Comparison of ENCODE assay signal across 8 mouse cellular contexts in the genomic region with DNA sequence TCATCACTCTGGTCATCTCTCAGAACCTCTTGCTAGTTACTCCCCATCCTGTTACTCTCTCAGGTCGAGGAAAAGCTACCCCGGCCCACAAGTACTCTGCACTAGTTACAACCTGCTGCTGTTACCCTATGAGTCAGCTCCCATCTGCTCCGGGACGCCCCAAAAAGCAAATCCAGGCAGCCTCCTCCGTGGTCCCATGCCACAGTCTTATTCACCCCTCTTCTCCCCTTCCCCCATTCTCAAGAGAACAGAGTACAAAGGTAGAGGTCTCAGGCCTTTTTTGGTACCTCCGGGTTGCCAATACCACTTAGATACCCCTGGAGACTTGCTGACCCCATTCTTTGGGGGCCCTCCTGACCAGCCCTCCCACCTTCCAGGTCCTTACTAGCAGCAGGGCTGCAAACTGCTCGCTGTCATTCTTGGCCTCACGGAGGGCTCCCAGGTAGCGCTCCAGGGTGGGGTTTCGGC. TPM values are rescaled to one million over a fixed set of nuclear protein-coding genes. Genes with fewer than 3 reads are reported as not detected.
A peak's percentile ranks its signal among the peaks of the same experiment; 100 is the strongest.
DNase-seq lines count a peak whose midpoint lies in the region; ATAC-seq and TF ChIP-seq lines count a peak whose summit lies in the region.

No protein-coding gene starts in this region.

- H3K9me3 ChIP-seq in heart, embryonic 13.5 days = no peaks in the 10 kb centered on the region
- no peaks in the 10 kb centered on the region for H3K9me3 ChIP-seq in forebrain, embryonic 11.5 days (ENCODE audit: control insufficient read depth, low read length)
- no peaks in the 10 kb centered on the region for H3K9me3 ChIP-seq in limb, embryonic 13.5 days

- no peak for TF ChIP-seq CTCF in C2C12 (IDR thresholded peaks at IDR 0.05; ENCODE audit: control insufficient read depth, insufficient read depth, insufficient read length)

- 55% methylated on average over 10 of the region's 10 CpGs for WGBS in heart, embryonic 13.5 days
- WGBS in forebrain, embryonic 11.5 days = 45% methylated on average over 10 of the region's 10 CpGs
- 60% methylated on average over 10 of the region's 10 CpGs for WGBS in limb, embryonic 13.5 days

- intact Hi-C loops in heart, postnatal 14 days (cut with DNase I) = loop anchor here (2.0 kb wide), 1 partner anchor 89 kb away; no protein-coding TSS in a partner anchor

- H3K9ac ChIP-seq in heart, embryonic 13.5 days = peak overlapping the region; percentile 89
- H3K9ac ChIP-seq in forebrain, embryonic 11.5 days (ENCODE audit: low read length) = peak overlapping the region; percentile 57
- peak overlapping the region; percentile 84 for H3K9ac ChIP-seq in limb, embryonic 13.5 days

- peaks cover 19% of the 10 kb centered on the region for H3K79me3 ChIP-seq in C2C12 (ENCODE audit: low read depth)

- peak overlapping the region; percentile 65 for H3ac ChIP-seq in C2C12 (ENCODE audit: control insufficient read depth, insufficient read length, low read depth)

- peaks cover 71% of the 10 kb centered on the region for H3K79me2 ChIP-seq in C2C12 (ENCODE audit: control insufficient read depth, insufficient read depth)

- H3K4me2 ChIP-seq in heart, embryonic 13.5 days = peak overlapping the region; percentile 100
- H3K4me2 ChIP-seq in forebrain, embryonic 11.5 days (ENCODE audit: low read depth, low read length, severe bottlenecking) = peak overlapping the region; percentile 99
- peak overlapping the region; percentile 100 for H3K4me2 ChIP-seq in limb, embryonic 13.5 days (replicated peaks)

- peaks cover 52% of the 10 kb centered on the region for H3K4me1 ChIP-seq in heart, embryonic 13.5 days
- peaks cover 13% of the 10 kb centered on the region for H3K4me1 ChIP-seq in forebrain, embryonic 11.5 days (replicated peaks; ENCODE audit: control insufficient read depth, insufficient read depth, low read length)
- H3K4me1 ChIP-seq in limb, embryonic 13.5 days = peaks cover 47% of the 10 kb centered on the region

- no peak for DNase-seq in heart, postnatal 14 days
- DNase-seq in forebrain, embryonic 11.5 days (ENCODE audit: low spot score) = no peak
- DNase-seq in adrenal gland, adult 18-20 months (ENCODE audit: low spot score in 2 of 2) = no peak
- DNase-seq in natural killer cell, adult 2 months (ENCODE audit: low spot score in 2 of 2) = no peak
- DNase-seq in thymus, postnatal 36 days = no peak

- peak overlapping the region; percentile 98 for H3K4me3 ChIP-seq in heart, embryonic 13.5 days
- peak overlapping the region; percentile 85 for H3K4me3 ChIP-seq in C2C12 (ENCODE audit: insufficient read depth, poor library complexity, severe bottlenecking)
- H3K4me3 ChIP-seq in forebrain, embryonic 11.5 days (ENCODE audit: low read depth, low read length) = peak overlapping the region; percentile 56
- H3K4me3 ChIP-seq in limb, embryonic 13.5 days = peak overlapping the region; percentile 77

- ATAC-seq in heart, embryonic 13.5 days (ENCODE audit: extremely low read depth, insufficient number of reproducible peaks, low FRiP score, low TSS enrichment) = no peak
- no peak for ATAC-seq in forebrain, embryonic 11.5 days (replicated peaks; ENCODE audit: low FRiP score)
- ATAC-seq in limb, embryonic 13.5 days (ENCODE audit: low FRiP score, low read depth) = no peak

- no peaks in the 10 kb centered on the region for H3K27me3 ChIP-seq in heart, embryonic 13.5 days (replicated peaks)
- no peaks in the 10 kb centered on the region for H3K27me3 ChIP-seq in C2C12 (ENCODE audit: control insufficient read depth, insufficient read depth, insufficient read length)
- H3K27me3 ChIP-seq in forebrain, embryonic 11.5 days (ENCODE audit: control insufficient read depth, insufficient read depth, low read length) = no peaks in the 10 kb centered on the region
- no peaks in the 10 kb centered on the region for H3K27me3 ChIP-seq in limb, embryonic 13.5 days

- H3K27ac ChIP-seq in heart, embryonic 13.5 days (replicated peaks) = no peak overlapping the region
- no peak overlapping the region for H3K27ac ChIP-seq in forebrain, embryonic 11.5 days (ENCODE audit: low read depth, low read length)
- no peak overlapping the region for H3K27ac ChIP-seq in limb, embryonic 13.5 days

- peaks cover 41% of the 10 kb centered on the region for H3K36me3 ChIP-seq in heart, embryonic 13.5 days
- H3K36me3 ChIP-seq in C2C12 (ENCODE audit: control insufficient read depth, insufficient read depth) = peaks cover 30% of the 10 kb centered on the region
- H3K36me3 ChIP-seq in forebrain, embryonic 11.5 days (ENCODE audit: control insufficient read depth, insufficient read depth, low read length) = no peaks in the 10 kb centered on the region; the same call in 1 of the 2 replicates
- H3K36me3 ChIP-seq in limb, embryonic 13.5 days = peaks cover 41% of the 10 kb centered on the region

TF ChIP-seq in C2C12, 6 proteins besides CTCF, POLR2A, EP300 and RAD21:
- TF ChIP-seq CEBPB (IDR thresholded peaks at IDR 0.05; ENCODE audit: low read depth) (no peak), MYOD1 (IDR thresholded peaks at IDR 0.05; ENCODE audit: control insufficient read depth, insufficient read length, low read depth) (no peak), FOSL1 (IDR thresholded peaks at IDR 0.05; ENCODE audit: insufficient read depth, low read length, poor library complexity, severe bottlenecking) (no peak), USF1 (IDR thresholded peaks at IDR 0.05; ENCODE audit: low read depth) (no peak), MAX (IDR thresholded peaks at IDR 0.05) (no peak), MYOG (IDR thresholded peaks at IDR 0.05; ENCODE audit: control insufficient read depth, extremely low read depth, insufficient read length) (no peak)

RNA-seq across cellular contexts. Expression of a gene that starts 1.6 kb away (rescaled TPM):
- 23.0 and 23.4 TPM in 2 replicates for polyA plus RNA-seq in heart, embryonic 13.5 days (2015; fragmentation: Nextera tagmentation; extraction: Ambion mirVana)
- total RNA-seq in heart, postnatal 14 days (2021) = 10 to 100 TPM; 12.5 to 15.0 TPM
- polyA plus RNA-seq in C2C12 (2012; fragmentation: generic; extraction: Trizol) = 42.4 TPM
- polyA plus RNA-seq in forebrain, embryonic 11.5 days (2014; fragmentation: Nextera tagmentation; extraction: Ambion mirVana) = 37.3 and 39.7 TPM in 2 replicates
- 31.8 and 34.6 TPM in 2 replicates for polyA plus RNA-seq in limb, embryonic 13.5 days (2015; fragmentation: Nextera tagmentation; extraction: Ambion mirVana)
- total RNA-seq in adrenal gland, adult 18-20 months (2021) = 10 to 100 TPM; 32.6 to 34.3 TPM

RNA-seq across cellular contexts. Expression of a gene that starts 1.8 kb away (rescaled TPM):
- polyA plus RNA-seq in heart, embryonic 13.5 days (2015; fragmentation: Nextera tagmentation; extraction: Ambion mirVana) = 20.7 and 23.0 TPM in 2 replicates
- total RNA-seq in heart, postnatal 14 days (2021) = 10 to 100 TPM; 29.9 to 30.3 TPM
- 20.2 TPM for polyA plus RNA-seq in C2C12 (2012; fragmentation: generic; extraction: Trizol)
- 30.1 and 31.5 TPM in 2 replicates for polyA plus RNA-seq in forebrain, embryonic 11.5 days (2014; fragmentation: Nextera tagmentation; extraction: Ambion mirVana)
- 16.9 and 17.6 TPM in 2 replicates for polyA plus RNA-seq in limb, embryonic 13.5 days (2015; fragmentation: Nextera tagmentation; extraction: Ambion mirVana)
- 10 to 100 TPM; 33.9 to 39.0 TPM for total RNA-seq in adrenal gland, adult 18-20 months (2021)

RNA-seq across cellular contexts. Expression of a gene that starts 15.6 kb away (rescaled TPM):
- polyA plus RNA-seq in heart, embryonic 13.5 days (2015; fragmentation: Nextera tagmentation; extraction: Ambion mirVana) = not detected in 2 replicates
- total RNA-seq in heart, postnatal 14 days (2021) = not detected
- not detected for polyA plus RNA-seq in C2C12 (2012; fragmentation: generic; extraction: Trizol)
- polyA plus RNA-seq in forebrain, embryonic 11.5 days (2014; fragmentation: Nextera tagmentation; extraction: Ambion mirVana) = 0.21 and 0.32 TPM in 2 replicates
- 0.06 TPM in 1 of 2 replicates, not detected in the other for polyA plus RNA-seq in limb, embryonic 13.5 days (2015; fragmentation: Nextera tagmentation; extraction: Ambion mirVana)
- total RNA-seq in adrenal gland, adult 18-20 months (2021) = not detected
